Mouse (Mus musculus) kidney, postnatal 25 days (tissue): ENCODE measurements around the gene Susd1.

Experiments
- DNase-seq, 2 experiments: peaks; one replicate each; pipeline ENCODE4 v3.0.0; 2021; ENCODE audit warnings: mixed read lengths in 2 of 2

Gene Susd1

GRCm38 (mm10) chr4:59336846-59337532 lies 101.4 kb downstream of the Susd1 start:
- DNase-seq = no peak

DNA sequence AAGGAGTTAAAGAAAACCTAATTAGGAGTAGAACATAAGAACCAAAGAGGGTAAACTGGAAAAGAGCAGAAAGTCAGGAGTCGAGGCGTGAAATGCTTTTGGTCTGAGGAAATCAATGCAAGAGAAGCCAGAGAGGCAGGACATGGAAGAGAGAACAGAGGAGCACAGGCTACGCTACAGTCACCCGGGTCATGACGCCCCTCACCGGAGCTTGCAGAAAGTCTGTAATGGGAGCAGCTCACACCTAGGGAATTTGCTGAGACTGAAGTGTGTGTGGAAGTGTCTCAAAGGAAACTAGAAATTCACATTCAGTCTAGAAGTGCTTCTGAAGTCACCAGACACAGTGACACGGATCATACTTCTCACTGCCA lies 102.0 kb downstream of the Susd1 start:
- DNase-seq = no peak

DNA sequence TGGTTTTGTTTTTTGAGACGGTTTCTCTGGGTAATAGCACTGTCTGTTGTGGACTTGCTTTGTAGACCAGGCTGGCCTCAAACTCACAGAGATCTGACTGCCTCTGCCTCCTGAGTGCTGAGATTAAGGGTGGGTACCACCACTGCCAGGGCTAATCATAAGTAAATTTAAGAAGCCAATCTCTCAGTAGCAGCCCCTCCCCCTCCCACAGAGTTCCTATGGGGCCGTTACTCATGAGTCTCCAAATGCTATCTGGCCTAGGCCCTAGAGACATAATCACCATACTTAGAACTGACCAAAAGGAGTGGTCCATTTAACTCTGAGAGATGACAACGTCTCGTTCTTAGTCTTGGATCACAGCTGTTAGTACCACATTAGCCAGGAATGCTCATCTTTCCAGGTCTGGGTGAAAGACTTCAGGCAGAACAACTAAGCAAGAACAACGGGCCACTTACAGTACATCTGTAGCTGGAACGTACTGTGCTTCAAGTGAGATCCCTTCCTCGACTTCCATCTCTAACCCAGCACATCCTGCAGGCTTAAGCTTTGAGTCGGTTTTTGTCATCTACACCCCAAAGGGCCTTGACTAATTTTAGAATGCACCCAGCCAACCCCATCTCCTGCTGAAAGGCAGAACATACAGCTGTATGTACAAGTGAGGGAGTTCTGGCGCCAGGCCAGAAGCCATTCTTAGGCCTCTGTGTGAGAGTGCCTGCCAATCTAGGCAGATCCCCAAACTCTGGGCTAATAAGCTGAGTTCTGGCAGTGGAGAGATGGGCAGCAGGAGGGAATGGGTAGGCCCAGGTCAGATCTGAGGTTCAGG lies 102.6 kb downstream of the Susd1 start:
- peak; percentile 55 to 59 for DNase-seq

- no peak for DNase-seq
Measured at GRCm38 (mm10) chr4:59335101-59335500, 103.3 kb downstream of the Susd1 start.

- no peak for DNase-seq
Measured at GRCm38 (mm10) chr4:59334236-59334635, 104.2 kb downstream of the Susd1 start.

GRCm38 (mm10) chr4:59333424-59333895 lies 105.0 kb downstream of the Susd1 start:
- no peak for DNase-seq

GRCm38 (mm10) chr4:59332691-59333423 lies 105.6 kb downstream of the Susd1 start:
- no peak for DNase-seq

GRCm38 (mm10) chr4:59332089-59332488 lies 106.3 kb downstream of the Susd1 start:
- DNase-seq = no peak

DNA sequence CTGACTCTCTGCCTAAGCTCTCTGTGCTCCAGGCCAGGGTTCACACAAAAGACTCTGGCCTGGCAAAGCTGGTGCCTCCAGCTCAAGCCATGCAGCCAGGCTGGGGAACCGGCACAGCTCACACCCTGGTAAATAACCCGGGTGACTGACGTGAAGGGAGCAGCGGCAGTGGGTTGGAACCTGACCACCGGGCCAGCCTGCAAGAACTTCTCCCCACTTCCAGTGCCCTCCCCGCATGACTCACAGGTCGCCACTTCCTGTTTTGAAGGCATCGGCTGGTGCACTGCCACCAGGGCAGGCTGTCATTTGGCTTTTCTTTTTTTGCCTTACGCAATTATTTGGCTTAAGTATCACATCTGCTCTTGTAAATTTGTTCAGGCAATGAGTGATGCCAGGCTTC lies 106.8 kb downstream of the Susd1 start:
- DNase-seq = peak; percentile 44 to 81

DNA sequence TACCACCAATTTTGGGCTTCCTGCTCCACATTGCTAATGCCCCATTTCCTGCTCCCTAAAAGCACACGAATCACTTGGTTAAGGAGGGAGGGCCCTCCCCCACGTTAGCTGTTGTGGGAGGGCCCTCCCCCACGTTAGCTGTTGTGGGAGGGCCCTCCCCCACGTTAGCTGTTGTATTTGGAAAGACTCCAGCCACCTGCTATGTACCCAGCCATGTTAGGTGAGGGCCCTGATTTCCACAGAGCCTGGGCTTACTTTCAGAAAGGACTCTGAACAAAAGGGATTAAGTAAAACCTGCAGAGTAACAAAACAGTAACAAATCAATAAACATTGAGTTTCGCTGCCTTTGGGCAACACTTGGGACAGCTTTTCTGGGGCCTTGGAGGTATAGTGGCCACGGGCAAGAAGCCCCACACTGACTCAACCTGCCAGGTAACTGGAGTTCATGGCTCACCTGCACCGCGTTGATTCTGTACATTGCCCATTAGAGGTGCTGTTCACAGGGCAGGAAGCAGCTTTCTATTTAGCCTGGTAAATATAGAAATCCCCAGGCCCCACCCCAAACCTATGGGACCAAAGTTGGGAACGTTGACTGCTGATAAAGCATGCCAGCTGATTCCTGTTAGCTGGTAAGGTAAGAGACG lies 107.3 kb downstream of the Susd1 start:
- no peak for DNase-seq

DNA sequence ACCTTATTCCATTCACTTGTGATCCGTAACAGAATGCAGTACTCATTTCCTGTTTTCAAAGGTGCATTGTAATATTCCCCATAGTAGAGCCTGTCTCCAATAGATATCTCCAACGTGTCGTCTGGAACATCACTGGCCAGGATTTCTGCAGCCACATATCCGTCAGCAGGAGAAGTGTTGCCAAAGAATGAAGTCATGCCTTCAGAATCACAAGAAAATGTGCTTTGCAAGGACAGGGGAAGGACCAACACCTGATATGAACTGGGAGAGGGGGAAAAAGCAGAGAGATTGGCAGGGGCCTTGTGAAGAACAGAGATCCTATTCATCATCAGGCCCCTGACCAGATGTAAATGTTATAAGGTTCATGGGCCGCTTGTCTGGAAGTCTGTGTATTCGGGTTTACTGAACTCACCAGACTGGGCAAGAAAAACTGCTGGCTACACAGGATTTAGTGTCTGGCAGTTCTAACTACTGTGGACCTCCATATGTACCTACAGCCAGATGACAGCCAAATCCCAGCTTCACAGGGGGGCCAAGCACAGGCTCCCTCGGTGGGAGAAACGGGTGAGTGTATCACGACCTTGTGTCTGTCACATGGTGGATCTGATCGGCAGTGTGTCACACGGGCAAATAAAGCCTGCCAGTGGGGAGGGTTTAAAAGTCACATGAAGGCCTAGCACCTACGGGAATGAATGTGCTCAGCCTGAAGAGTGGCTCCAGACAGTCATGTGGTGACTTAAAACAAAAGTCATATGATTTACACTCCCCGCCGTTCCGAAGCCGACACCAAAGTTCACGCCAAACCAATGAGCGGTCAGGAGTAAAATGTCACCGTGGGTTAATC lies 108.8 kb downstream of the Susd1 start:
- DNase-seq = no peak

DNA sequence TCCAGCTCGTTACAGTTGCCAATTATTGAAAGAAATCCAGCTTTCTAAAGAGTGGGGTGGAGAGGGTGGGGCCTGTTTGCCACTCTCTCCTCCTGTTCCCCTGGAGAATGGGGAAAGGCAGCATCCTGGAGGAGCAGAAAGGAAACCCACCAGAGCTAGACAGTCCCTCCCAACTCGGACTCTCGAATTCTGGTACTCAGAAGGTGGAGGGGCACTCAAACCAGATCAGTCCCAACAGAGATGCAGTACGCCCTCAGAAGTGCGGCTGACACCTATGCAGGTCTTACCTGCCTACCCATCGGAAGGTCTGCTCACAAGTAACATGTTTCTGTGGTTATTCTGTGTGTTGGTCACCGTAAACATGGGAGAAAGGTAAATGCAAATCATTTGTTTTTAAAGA lies 109.6 kb downstream of the Susd1 start:
- no peak for DNase-seq

- no peak for DNase-seq
Measured at GRCm38 (mm10) chr4:59327986-59328385, 110.4 kb downstream of the Susd1 start.

GRCm38 (mm10) chr4:59326031-59326760 lies 112.2 kb downstream of the Susd1 start:
- no peak for DNase-seq

GRCm38 (mm10) chr4:59324317-59324716 lies 114.1 kb downstream of the Susd1 start:
- DNase-seq = no peak

DNA sequence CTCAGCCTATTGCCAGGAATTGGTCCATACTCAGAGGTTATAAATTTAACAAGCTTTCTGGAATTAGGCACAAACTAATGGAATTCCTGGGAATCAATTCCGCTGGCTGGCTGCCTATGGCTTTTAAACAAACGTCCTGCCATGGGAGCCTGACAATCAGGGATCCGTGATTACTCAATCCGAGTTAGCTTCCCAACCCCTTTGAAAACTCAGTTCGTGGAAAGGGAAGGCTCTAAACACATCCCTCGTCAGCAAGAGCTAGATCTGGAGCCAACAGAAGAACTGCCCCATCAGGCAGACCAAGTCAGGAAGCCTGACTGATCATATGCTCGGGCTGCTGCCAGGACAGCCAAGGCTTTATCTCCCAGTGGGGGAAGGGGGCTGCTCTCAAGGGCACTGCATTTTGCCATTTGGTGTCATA lies 115.2 kb downstream of the Susd1 start:
- no peak for DNase-seq

DNA sequence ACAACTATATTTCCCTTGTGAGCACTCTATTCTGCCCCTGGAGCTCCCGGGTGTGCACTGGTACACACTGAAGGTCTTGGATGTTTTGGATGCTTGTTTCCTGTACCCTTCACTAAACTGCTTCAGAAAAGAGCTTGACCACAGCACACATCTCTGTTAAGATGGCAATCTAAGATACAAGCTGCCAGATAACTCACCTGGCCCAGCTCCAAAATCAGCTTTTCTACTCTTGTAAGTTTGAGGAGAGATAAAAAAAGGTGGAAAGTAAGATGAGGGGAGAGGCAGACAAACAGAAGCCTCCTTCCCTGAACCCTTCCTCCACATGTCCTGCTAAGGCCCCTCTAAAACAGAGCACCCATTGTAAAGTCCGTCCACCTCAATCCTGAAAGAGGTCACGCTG lies 115.7 kb downstream of the Susd1 start:
- no peak for DNase-seq

GRCm38 (mm10) chr4:59322056-59322455 lies 116.4 kb downstream of the Susd1 start:
- no peak for DNase-seq

GRCm38 (mm10) chr4:59321181-59322008 lies 117.0 kb downstream of the Susd1 start:
- no peak for DNase-seq
